Mouse (Mus musculus): ENCODE data around the gene Dusp1. TPM values are rescaled to one million over a fixed set of nuclear protein-coding genes. Genes with fewer than 3 reads are reported as not detected.

The Dusp1 gene
- polyA plus RNA-seq, 1 experiment from 2014 or later = 27.7 TPM

DNA sequence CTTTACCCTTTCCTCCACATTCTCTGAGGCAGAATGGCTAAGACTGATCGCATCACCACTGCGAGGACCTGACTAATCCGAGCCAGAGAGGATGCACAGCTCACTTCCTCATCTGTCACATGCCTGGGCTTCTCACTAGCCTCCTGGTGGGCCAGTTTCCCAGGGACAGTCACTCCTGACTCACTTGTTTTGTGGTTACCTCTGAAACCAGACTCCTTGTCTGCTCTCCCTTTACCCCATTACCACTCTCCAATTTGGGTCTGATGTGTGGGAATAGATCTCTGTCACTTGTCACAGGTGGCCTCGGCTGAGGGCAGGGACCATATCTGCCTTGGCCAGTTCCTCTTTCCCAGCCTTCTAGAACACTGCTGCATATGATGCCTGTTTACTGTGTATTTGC is 43.7 kb upstream of the Dusp1 start:
- Histone ChIP-seq H3K4me1 (replicated peaks; ENCODE audit: control insufficient read depth, insufficient read depth) (peaks cover 12% of the 10 kb centered on the region; the same call in 1 of the 2 replicates), H3K36me3 (ENCODE audit: control insufficient read depth, insufficient read depth, low read length) (no peaks in the 10 kb centered on the region; the same call in 1 of the 2 replicates), H3K27ac (replicated peaks) (no peak overlapping the region), H3K4me3 (ENCODE audit: low read depth, low read length) (no peak overlapping the region), H3K27me3 (ENCODE audit: control insufficient read depth, insufficient read depth, low read length) (no peaks in the 10 kb centered on the region), H3K9ac (ENCODE audit: low read length) (no peak overlapping the region), H3K9me3 (ENCODE audit: control insufficient read depth, low read length) (no peaks in the 10 kb centered on the region), H3K4me2 (replicated peaks; ENCODE audit: low read depth) (no peak overlapping the region)
- DNase-seq (ENCODE audit: low spot score) (no peak), ATAC-seq (ENCODE audit: low FRiP score, low TSS enrichment) (peak; percentile 34; the same call in 1 of the 2 replicates)
- 76% methylated on average over 4 of the region's 4 CpGs for WGBS
- no peak for TF ChIP-seq EP300 (optimal IDR thresholded peaks at IDR 0.05)
- TF ChIP-seq CTCF (IDR thresholded peaks at IDR 0.05; ENCODE audit: low read depth) = no peak

DNA sequence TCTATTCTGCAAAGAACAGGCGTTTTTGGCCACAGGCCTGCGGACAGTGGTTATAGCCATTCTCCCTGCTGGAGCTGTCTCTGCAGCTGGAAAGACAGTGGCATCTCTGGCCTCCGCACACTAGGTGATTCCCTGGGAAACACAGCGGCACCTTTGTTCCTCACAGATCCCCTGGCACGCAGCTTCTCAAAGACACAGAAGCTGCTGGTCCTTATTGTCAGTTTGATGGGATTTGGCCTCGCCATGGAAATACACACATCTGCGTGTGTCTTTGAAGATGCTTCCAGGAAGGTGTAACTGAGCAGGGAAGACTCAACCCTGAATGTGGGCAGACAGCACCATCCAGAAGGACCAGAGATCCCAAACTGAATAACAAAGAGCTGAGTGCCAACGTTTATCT is 41.4 kb upstream of the Dusp1 start:
- TF ChIP-seq EP300 (optimal IDR thresholded peaks at IDR 0.05) (no peak), CTCF (IDR thresholded peaks at IDR 0.05; ENCODE audit: low read depth) (no peak)
- no peaks in the 10 kb centered on the region for H3K36me3 ChIP-seq (ENCODE audit: control insufficient read depth, insufficient read depth, low read length)
- WGBS = 85% methylated on average over 8 of the region's 8 CpGs
- no peak overlapping the region for H3K4me3 ChIP-seq (ENCODE audit: low read depth, low read length)
- H3K4me1 ChIP-seq (replicated peaks; ENCODE audit: control insufficient read depth, insufficient read depth) = 0 out of 2 replicates have a peak, but pooled peaks cover 9% of the 10 kb centered on the region
- H3K9ac ChIP-seq (ENCODE audit: low read length) = no peak overlapping the region
- H3K9me3 ChIP-seq (ENCODE audit: control insufficient read depth, low read length) = no peaks in the 10 kb centered on the region
- H3K27ac ChIP-seq (replicated peaks) = no peak overlapping the region
- H3K4me2 ChIP-seq (replicated peaks; ENCODE audit: low read depth) = no peak overlapping the region
- DNase-seq (ENCODE audit: low spot score) (no peak), ATAC-seq (ENCODE audit: low FRiP score, low TSS enrichment) (no peak)
- no peaks in the 10 kb centered on the region for H3K27me3 ChIP-seq (ENCODE audit: control insufficient read depth, insufficient read depth, low read length)

DNA sequence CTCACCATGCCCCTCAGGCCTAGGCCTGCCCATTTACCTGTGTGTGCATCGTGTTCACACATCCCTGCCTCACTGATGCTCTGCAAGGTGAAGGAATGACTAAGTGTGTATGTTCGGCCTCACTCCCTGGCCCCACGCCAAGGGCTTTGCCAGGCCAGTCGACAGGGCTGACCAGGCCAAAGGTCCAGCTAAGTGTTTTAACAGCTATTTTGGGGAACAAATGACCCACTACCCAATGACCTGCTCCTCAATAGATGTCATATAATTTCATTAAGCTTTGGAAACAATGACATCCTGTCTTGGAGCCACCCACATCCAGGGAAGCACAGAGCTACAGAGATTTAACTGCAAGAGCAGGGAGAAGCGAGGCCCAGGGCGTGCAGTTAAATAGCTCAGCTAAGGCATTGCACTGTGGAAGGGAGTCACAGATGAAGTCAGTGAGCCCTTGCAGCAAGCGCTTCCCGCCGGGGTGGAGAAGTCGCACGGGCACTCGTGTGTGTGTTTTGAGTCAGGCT is 40.5 kb upstream of the Dusp1 start:
- H3K27me3 ChIP-seq (ENCODE audit: control insufficient read depth, insufficient read depth, low read length) = no peaks in the 10 kb centered on the region
- H3K4me3 ChIP-seq (ENCODE audit: low read depth, low read length) = no peak overlapping the region
- 0 out of 2 replicates have a peak, but pooled peaks cover 9% of the 10 kb centered on the region for H3K4me1 ChIP-seq (replicated peaks; ENCODE audit: control insufficient read depth, insufficient read depth)
- no peak overlapping the region for H3K9ac ChIP-seq (ENCODE audit: low read length)
- peak; percentile 46 for ATAC-seq (ENCODE audit: low FRiP score, low TSS enrichment)
- peak overlapping the region; percentile 79 for H3K27ac ChIP-seq (replicated peaks)
- H3K9me3 ChIP-seq (ENCODE audit: control insufficient read depth, low read length) = no peaks in the 10 kb centered on the region
- TF ChIP-seq CTCF (IDR thresholded peaks at IDR 0.05; ENCODE audit: low read depth) (no peak), EP300 (optimal IDR thresholded peaks at IDR 0.05) (no peak)
- H3K36me3 ChIP-seq (ENCODE audit: control insufficient read depth, insufficient read depth, low read length) = no peaks in the 10 kb centered on the region
- DNase-seq (ENCODE audit: low spot score) = peak; percentile 58
- H3K4me2 ChIP-seq (replicated peaks; ENCODE audit: low read depth) = no peak overlapping the region
- 46% methylated on average over 12 of the region's 12 CpGs for WGBS

DNA sequence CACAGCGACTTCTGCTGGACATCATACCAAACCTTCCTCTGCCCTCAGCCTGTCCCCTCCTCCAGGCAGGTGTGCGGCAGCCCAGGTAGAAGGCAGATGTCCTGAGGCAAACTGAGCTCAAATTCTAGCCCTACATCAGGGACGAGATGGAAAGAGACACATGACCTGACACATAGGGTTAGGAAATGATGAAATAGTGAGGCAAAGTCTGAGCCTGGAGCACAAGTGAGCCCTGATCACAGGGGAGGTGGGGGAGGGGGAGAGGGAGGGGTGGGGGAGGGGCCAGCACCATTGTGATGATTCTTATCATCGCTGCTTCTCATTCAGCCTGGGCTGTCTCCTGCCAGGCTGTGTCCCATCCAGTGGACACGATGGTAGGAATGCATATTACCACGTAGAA is 40.0 kb upstream of the Dusp1 start:
- Histone ChIP-seq H3K9me3 (ENCODE audit: control insufficient read depth, low read length) (no peaks in the 10 kb centered on the region), H3K4me2 (replicated peaks; ENCODE audit: low read depth) (no peak overlapping the region), H3K9ac (ENCODE audit: low read length) (no peak overlapping the region), H3K36me3 (ENCODE audit: control insufficient read depth, insufficient read depth, low read length) (no peaks in the 10 kb centered on the region), H3K4me3 (ENCODE audit: low read depth, low read length) (no peak overlapping the region), H3K4me1 (replicated peaks; ENCODE audit: control insufficient read depth, insufficient read depth) (peaks cover 10% of the 10 kb centered on the region; the same call in 1 of the 2 replicates), H3K27me3 (ENCODE audit: control insufficient read depth, insufficient read depth, low read length) (no peaks in the 10 kb centered on the region), H3K27ac (replicated peaks) (peak overlapping the region; percentile 79)
- ATAC-seq (ENCODE audit: low FRiP score, low TSS enrichment) (no peak), DNase-seq (ENCODE audit: low spot score) (no peak)
- TF ChIP-seq EP300 (optimal IDR thresholded peaks at IDR 0.05) (no peak), CTCF (IDR thresholded peaks at IDR 0.05; ENCODE audit: low read depth) (no peak)
- 68% methylated on average over 6 of the region's 6 CpGs for WGBS

DNA sequence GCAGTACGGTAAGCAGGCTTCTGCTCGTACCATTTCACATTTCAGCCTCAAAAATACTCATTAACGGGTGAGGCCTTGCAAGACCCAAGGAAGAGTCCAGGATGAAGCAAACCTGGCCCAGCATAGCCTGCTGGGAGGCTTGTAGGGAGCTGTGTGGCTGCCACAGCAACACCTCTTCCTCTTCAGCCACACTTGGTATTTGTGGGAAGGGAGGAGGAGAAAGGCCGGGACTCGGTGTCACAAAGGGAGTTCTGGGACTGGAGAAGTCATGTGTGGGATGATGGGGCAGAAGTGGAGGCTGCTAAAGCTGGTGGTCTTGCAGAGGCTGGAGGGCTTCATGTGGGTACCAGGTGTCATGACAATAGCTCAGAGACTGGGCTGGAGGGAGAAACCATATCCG is 39.6 kb upstream of the Dusp1 start:
- DNase-seq (ENCODE audit: low spot score) (no peak), ATAC-seq (ENCODE audit: low FRiP score, low TSS enrichment) (no peak)
- Histone ChIP-seq H3K27me3 (ENCODE audit: control insufficient read depth, insufficient read depth, low read length) (no peaks in the 10 kb centered on the region), H3K4me2 (replicated peaks; ENCODE audit: low read depth) (no peak overlapping the region), H3K27ac (replicated peaks) (peak overlapping the region; percentile 79), H3K4me1 (replicated peaks; ENCODE audit: control insufficient read depth, insufficient read depth) (peaks cover 14% of the 10 kb centered on the region), H3K9me3 (ENCODE audit: control insufficient read depth, low read length) (no peaks in the 10 kb centered on the region), H3K9ac (ENCODE audit: low read length) (peak overlapping the region; percentile 31; the same call in 1 of the 2 replicates), H3K4me3 (ENCODE audit: low read depth, low read length) (no peak overlapping the region), H3K36me3 (ENCODE audit: control insufficient read depth, insufficient read depth, low read length) (no peaks in the 10 kb centered on the region)
- TF ChIP-seq EP300 (optimal IDR thresholded peaks at IDR 0.05) (no peak), CTCF (IDR thresholded peaks at IDR 0.05; ENCODE audit: low read depth) (no peak)
- WGBS = 61% methylated on average over 6 of the region's 6 CpGs

DNA sequence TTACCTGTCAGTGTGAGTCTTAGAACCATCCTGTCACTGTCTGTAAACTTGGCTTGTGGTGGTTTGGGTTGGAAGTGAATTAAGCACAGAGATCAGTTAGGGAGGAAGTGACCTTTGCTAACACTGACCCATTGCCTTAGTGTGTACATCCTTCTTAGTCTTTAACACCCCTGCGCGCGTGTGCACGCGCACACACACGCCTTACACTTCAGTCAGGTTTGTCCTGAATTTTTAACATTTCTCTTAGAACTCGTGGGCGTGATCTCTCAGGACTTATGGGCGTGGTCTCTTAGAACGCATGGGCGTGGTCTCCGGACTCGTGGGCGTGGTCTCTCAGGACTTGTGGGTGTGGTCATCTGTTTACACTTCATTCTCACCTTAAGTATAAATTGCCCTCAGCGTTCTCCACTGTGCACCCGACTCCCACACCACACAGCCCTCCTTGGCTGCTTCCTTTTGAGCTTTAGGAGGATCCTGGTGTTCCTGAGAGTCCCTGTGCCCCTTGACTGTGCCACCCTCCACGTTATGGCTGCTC is 39.1 kb upstream of the Dusp1 start:
- WGBS = 47% methylated on average over 17 of the region's 17 CpGs
- no peak for TF ChIP-seq CTCF (IDR thresholded peaks at IDR 0.05; ENCODE audit: low read depth)
- TF ChIP-seq EP300 (optimal IDR thresholded peaks at IDR 0.05) = no peak
- peak; percentile 24 for ATAC-seq (ENCODE audit: low FRiP score, low TSS enrichment)
- Histone ChIP-seq H3K4me3 (ENCODE audit: low read depth, low read length) (no peak overlapping the region), H3K4me2 (replicated peaks; ENCODE audit: low read depth) (no peak overlapping the region), H3K9me3 (ENCODE audit: control insufficient read depth, low read length) (no peaks in the 10 kb centered on the region), H3K27ac (replicated peaks) (peak overlapping the region; percentile 79; the same call in 1 of the 2 replicates), H3K27me3 (ENCODE audit: control insufficient read depth, insufficient read depth, low read length) (no peaks in the 10 kb centered on the region), H3K4me1 (replicated peaks; ENCODE audit: control insufficient read depth, insufficient read depth) (peaks cover 19% of the 10 kb centered on the region), H3K36me3 (ENCODE audit: control insufficient read depth, insufficient read depth, low read length) (no peaks in the 10 kb centered on the region), H3K9ac (ENCODE audit: low read length) (peak overlapping the region; percentile 31; the same call in 1 of the 2 replicates)
- DNase-seq (ENCODE audit: low spot score) = peak; percentile 83

Measured in stomach, postnatal 0 days (tissue).